Mouse (Mus musculus) ES-Bruce4 (cell line): ENCODE data around the gene Tob2. TPM values are rescaled to one million over a fixed set of nuclear protein-coding genes. Genes with fewer than 3 reads are reported as not detected.

Source experiments
- H3K27ac ChIP-seq: 2 replicates; pipeline ENCODE4 v1.5.1; 2012; ENCODE audit warnings: low read length, inconsistent platforms; ENCODE audit not compliant: insufficient read depth
- H3K27me3 ChIP-seq: 2 replicates; pipeline ENCODE4 v1.6.1; 2012; ENCODE audit warnings: mild to moderate bottlenecking, low read length, inconsistent platforms; ENCODE audit not compliant: control insufficient read depth, poor library complexity, insufficient read depth, severe bottlenecking
- H3K36me3 ChIP-seq: 2 replicates; pipeline ENCODE4 v1.6.1; 2012; ENCODE audit warnings: inconsistent platforms, mild to moderate bottlenecking, low read length, moderate library complexity; ENCODE audit not compliant: control insufficient read depth, poor library complexity, insufficient read depth, severe bottlenecking
- H3K4me1 ChIP-seq: one replicate; pipeline ENCODE4 v1.8.1; 2011; ENCODE audit warnings: low read length; ENCODE audit not compliant: control insufficient read depth, insufficient read depth
- H3K4me3 ChIP-seq: 2 replicates; pipeline ENCODE4 v1.5.1; 2011; ENCODE audit warnings: low read depth, mild to moderate bottlenecking, low read length
- H3K9ac ChIP-seq: 2 replicates; pipeline ENCODE4 v1.6.1; 2012; ENCODE audit warnings: low read depth, mild to moderate bottlenecking, inconsistent platforms; ENCODE audit not compliant: poor library complexity, severe bottlenecking
- H3K9me3 ChIP-seq: replicated peaks from 2 replicates; pipeline ENCODE4 v1.6.1; 2012; ENCODE audit warnings: mild to moderate bottlenecking, low read length, inconsistent platforms; ENCODE audit not compliant: control insufficient read depth, poor library complexity, insufficient read depth, severe bottlenecking
- CTCF ChIP-seq: IDR thresholded peaks from one replicate; pipeline ENCODE4 v1.8.1; 2011; ENCODE audit warnings: low read depth, low read length
- EP300 ChIP-seq: IDR thresholded peaks from 2 replicates; pipeline ENCODE4 v1.6.1; 2011; ENCODE audit warnings: low read depth, low read length; ENCODE audit not compliant: insufficient read depth
- POLR2A ChIP-seq: IDR thresholded peaks from one replicate; pipeline ENCODE4 v1.8.1; 2011; ENCODE audit warnings: low read length; ENCODE audit not compliant: insufficient read depth
- polyA plus RNA-seq: library from polyadenylated mRNA; stranded (reverse); fragments of >200 nt; gene quantifications from 2 replicates; pipeline ENCODE4 v1.2.4, GENCODE M21; 2011; ENCODE audit warnings: low read depth; ENCODE audit not compliant: missing spikeins, insufficient read depth, insufficient read length

Tob2 gene
- polyA plus RNA-seq, 1 experiment: 10.7 TPM

DNA sequence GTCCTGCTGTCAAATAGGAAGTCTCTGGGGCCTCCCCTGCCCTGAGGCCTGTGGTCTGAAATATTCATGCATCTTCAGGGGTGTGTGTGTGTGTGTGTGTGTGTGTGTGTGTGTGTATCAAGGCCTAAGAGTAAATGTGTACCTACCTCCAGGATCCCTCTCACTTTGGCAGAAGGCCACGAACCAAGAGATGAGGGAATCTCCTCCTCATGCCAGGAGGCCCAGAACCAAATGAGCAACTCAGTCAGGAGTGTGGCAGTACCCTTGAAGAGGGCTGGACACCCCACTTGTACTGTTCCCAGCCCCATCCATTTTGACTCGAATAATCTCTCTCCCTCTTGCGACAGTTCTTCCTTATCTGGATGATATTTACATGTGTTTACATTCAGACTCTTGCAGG is 26.4 kb downstream of the Tob2 start:
- H3K27ac ChIP-seq: no peak overlapping the region
- no peak for TF ChIP-seq POLR2A
- TF ChIP-seq EP300: no peak
- TF ChIP-seq CTCF: no peak
- no peak overlapping the region for H3K4me3 ChIP-seq
- H3K36me3 ChIP-seq: no peaks in the 10 kb centered on the region
- H3K9me3 ChIP-seq: no peaks in the 10 kb centered on the region
- H3K27me3 ChIP-seq: no peaks in the 10 kb centered on the region
- H3K9ac ChIP-seq: no peak overlapping the region
- H3K4me1 ChIP-seq: no peaks in the 10 kb centered on the region

DNA sequence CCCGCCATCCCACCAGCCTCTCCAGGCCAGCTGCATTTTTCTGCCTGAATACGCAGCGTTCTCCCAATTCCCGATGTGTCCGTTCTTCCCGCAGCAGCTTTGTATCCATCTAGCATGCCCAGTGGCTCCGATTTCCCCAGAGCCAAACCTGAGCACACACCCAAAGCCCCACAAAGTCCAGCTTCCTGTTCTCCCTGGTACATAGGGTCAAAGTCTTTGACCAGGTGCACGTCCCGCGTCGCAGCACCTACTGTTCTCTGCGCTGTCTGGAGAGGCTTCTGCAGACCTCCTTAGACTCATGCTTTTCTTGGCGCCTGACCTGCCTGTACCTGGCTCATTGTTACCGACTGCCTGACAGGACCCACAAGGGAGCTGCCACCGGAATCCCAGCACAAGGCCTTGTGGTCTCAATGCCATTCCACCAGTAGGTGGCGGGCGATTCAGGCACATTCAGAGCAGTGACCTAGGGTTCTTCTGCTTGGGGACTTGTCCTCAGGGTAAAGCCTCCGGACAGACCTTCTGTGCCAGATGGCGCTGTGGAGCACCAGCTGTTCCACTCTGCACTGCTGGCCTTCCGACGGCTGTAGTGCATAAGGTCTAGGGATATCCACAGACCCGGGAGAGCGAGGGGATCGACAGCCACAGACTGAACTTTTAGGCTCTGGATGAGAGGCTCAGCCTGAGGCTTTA is 27.3 kb downstream of the Tob2 start:
- no peaks in the 10 kb centered on the region for H3K27me3 ChIP-seq
- H3K9me3 ChIP-seq: no peaks in the 10 kb centered on the region
- H3K4me3 ChIP-seq: peak overlapping the region; percentile 37
- TF ChIP-seq POLR2A (no peak), EP300 (peak; percentile 68), CTCF (peak; percentile 98)
- 0 out of 2 replicates have a peak overlapping the region, but pooled peaks have one; percentile 8 for H3K9ac ChIP-seq
- H3K36me3 ChIP-seq: no peaks in the 10 kb centered on the region
- H3K4me1 ChIP-seq: no peaks in the 10 kb centered on the region
- no peak overlapping the region for H3K27ac ChIP-seq

DNA sequence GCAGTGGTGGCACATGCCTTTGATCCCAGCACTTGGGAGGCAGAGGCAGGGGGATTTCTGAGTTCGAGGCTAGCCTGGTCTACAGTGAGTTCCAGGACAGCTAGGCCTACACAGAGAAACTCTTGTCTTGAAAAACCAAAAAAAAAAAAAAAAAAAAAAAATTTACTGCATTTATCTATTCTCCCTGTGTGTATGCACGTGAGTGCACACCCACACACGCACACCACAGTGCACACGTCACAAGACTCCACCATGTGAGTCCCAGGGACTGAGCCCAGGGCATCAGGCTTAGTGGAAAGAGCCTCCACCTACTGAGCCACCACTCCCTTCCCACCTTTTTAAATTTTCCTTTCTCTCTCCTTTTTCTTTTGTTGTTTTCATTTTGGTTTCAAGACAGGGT is 28.1 kb downstream of the Tob2 start:
- no peak for TF ChIP-seq EP300
- no peak for TF ChIP-seq POLR2A
- no peak for TF ChIP-seq CTCF
- H3K9ac ChIP-seq: no peak overlapping the region
- H3K27ac ChIP-seq: no peak overlapping the region
- no peaks in the 10 kb centered on the region for H3K27me3 ChIP-seq
- H3K36me3 ChIP-seq: no peaks in the 10 kb centered on the region
- no peaks in the 10 kb centered on the region for H3K9me3 ChIP-seq
- H3K4me3 ChIP-seq: no peak overlapping the region
- no peaks in the 10 kb centered on the region for H3K4me1 ChIP-seq

DNA sequence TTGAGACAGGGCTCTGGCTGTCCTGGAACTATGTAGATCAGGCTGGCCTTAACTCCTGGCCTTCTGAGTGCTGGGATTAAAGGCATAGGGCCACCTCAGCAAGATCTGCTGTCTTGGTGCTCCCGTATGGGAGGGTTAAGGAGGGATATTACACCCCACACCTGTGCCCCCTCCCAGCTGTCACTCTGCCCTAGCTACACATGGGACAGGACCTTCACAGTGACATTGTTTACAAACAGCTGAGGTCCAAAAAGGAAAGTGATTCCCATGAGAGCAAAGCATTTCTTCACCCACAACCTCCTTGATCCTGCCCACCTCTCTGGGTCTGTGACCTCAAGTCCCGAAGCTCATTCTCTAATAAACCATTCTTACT is 29.4 kb downstream of the Tob2 start:
- no peaks in the 10 kb centered on the region for H3K36me3 ChIP-seq
- no peak for TF ChIP-seq EP300
- TF ChIP-seq POLR2A: no peak
- TF ChIP-seq CTCF: no peak
- H3K9me3 ChIP-seq: no peaks in the 10 kb centered on the region

DNA sequence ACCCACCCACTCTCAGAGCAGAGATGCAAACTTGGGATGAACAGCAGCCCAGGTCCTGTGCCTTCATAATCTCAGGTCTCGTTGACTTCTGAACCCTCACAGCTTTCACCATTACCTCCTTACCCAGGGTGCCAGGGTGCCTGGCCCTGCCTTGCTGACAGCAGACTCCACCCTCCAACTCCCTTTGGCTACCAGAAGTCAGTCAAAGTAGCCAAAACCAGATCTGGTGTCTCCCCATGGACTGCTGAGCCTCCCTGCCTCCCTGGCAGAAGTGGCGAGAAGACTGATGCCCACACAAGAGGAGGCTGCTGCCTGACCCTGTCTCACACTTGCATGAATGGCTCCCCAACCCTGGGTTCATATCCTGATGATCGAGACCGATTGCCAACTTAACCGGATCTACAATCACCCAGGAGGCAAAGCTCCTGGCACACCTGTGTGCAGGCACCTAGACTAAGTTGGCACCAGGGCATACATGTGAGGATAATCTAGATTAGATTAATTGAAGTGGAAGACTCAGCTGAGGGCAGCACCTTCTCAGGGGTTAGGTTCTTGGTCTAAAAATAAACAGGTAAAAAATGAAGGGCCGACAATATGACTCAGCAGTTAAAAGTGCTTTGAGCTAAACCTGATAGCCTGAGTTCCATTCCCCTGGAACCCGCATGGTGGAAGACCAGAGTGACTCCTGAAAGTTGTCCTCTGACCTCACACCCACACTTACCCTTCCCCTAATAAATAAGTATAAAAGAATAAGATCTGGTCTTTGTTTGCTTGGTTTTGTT is 30.0 kb downstream of the Tob2 start:
- no peak overlapping the region for H3K4me3 ChIP-seq
- TF ChIP-seq CTCF: no peak
- H3K36me3 ChIP-seq: peaks cover 2% of the 10 kb centered on the region; the same call in 1 of the 2 replicates
- H3K27me3 ChIP-seq: no peaks in the 10 kb centered on the region
- H3K9ac ChIP-seq: no peak overlapping the region
- no peaks in the 10 kb centered on the region for H3K4me1 ChIP-seq
- no peaks in the 10 kb centered on the region for H3K9me3 ChIP-seq
- H3K27ac ChIP-seq: no peak overlapping the region

More for the DNA sequence above, 29.4 kb downstream of the Tob2 start:
- Histone ChIP-seq H3K27me3 (no peaks in the 10 kb centered on the region), H3K27ac (no peak overlapping the region), H3K4me1 (no peaks in the 10 kb centered on the region), H3K9ac (no peak overlapping the region), H3K4me3 (no peak overlapping the region)

DNA sequence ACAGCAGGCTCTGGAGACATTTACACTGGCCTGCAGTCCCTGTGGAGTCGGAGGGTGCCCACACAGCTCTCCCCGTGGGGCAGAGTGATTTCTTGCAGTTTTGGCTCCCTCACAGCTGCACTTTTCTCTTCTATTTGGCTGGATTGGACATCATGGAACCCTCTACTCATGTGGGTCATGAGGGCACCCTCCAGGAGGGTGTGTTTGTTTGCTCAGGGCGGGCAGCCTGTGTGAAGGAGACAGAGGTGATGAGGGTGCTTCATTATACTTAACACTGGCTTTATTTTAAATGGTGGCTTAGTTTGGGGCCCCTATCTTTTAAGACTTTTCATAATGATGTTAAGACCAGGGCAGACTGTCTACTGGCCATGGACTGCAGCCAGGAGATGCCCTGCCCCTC is 33.8 kb downstream of the Tob2 start:
- peaks cover 10% of the 10 kb centered on the region for H3K36me3 ChIP-seq
- H3K9ac ChIP-seq: no peak overlapping the region
- no peaks in the 10 kb centered on the region for H3K4me1 ChIP-seq
- TF ChIP-seq POLR2A (no peak), EP300 (no peak), CTCF (no peak)
- H3K4me3 ChIP-seq: no peak overlapping the region
- H3K27ac ChIP-seq: no peak overlapping the region
- no peaks in the 10 kb centered on the region for H3K27me3 ChIP-seq
- H3K9me3 ChIP-seq: no peaks in the 10 kb centered on the region
